Mouse (Mus musculus) olfactory bulb, adult 2 months (tissue): ENCODE results near the gene Macrod1.

Experiments
- CTCF ChIP-seq: fragments of 200-500 bp; IDR thresholded peaks from 2 replicates; pipeline ENCODE4 v1.5.1; 2012; ENCODE audit warnings: low read depth, mild to moderate bottlenecking, low read length, moderate library complexity; ENCODE audit not compliant: insufficient read depth
- POLR2A ChIP-seq: fragments of 200-500 bp; IDR thresholded peaks from 2 replicates; pipeline ENCODE4 v1.6.1; 2012; ENCODE audit warnings: mild to moderate bottlenecking, low read depth, low read length, moderate library complexity; ENCODE audit not compliant: insufficient read depth

DNA sequence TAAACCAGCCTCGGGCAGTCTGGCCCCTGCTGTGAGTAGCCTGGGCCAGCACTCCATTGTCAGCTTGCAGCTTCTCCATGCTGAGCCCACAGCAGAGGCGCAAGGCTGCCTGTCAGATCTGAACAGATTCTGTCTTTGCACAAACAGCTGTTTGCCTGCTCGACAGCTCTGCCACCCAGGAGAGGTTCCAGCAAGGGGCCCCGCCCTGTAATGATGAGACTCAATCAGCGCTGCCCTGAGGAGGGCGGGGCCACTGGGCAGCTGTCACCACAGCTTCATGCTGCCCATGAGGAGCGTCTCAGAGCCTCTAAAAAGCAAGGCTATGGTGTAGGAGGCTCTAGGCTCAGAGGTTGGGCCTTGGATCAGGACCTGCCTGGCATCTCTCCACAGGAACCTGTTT, 96.6 kb downstream of the Macrod1 start:
- TF ChIP-seq CTCF (no peak), POLR2A (no peak)
